In the genomic region with DNA sequence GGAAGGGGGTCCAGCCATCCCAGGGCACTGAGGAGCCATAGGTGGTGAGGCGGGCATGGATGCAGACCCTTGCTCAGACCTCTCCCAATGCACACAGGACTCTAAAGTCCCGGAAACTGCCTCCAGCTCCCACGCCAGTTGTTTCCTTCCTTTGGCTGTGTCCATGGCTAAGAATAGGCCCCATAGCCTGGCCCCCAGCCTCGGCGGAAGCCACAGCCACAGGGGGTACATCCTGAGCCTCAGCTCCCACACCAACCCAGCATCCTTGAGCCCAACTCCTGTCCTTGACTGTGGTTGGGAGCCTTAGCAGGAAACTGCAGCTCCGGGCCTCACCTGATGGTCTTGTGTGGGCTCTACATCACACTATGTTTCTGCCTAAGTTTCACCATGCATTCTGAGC, we compare ENCODE assay signal across 10 mouse cellular contexts. TPM values are rescaled to one million over a fixed set of nuclear protein-coding genes. Genes with fewer than 3 reads are reported as not detected.
A peak's percentile ranks its signal among the peaks of the same experiment; 100 is the strongest.
DNase-seq lines count a peak whose midpoint lies in the region; TF ChIP-seq lines count a peak whose summit lies in the region.
"Had no signal": no experiment of that assay in that cellular context is flagged by ENCODE, and none has a peak within 500 bp of the region (broad histone marks: within the 10 kb centered on the region; RNA-seq: fewer than 3 reads in every experiment).

No protein-coding gene starts in this region.

- peaks cover 54% of the 10 kb centered on the region for H3K4me1 ChIP-seq in thymus, adult 2 months (replicated peaks; ENCODE audit: control insufficient read depth, insufficient read depth, low read length)
- H3K4me1 ChIP-seq in limb, embryonic 10.5 days: peaks cover 53% of the 10 kb centered on the region

- H3K27ac ChIP-seq in thymus, adult 2 months (ENCODE audit: control insufficient read depth, insufficient read depth, low read length): peak overlapping the region; percentile 20
- H3K27ac ChIP-seq in limb, embryonic 10.5 days: peak overlapping the region; percentile 27; the same call in 1 of the 2 replicates
- H3K27ac ChIP-seq: midbrain, embryonic 12.5 days had no signal

- H3K27me3 ChIP-seq in thymus, adult 2 months (ENCODE audit: control insufficient read depth, insufficient read depth, low read length): no peaks in the 10 kb centered on the region
- peaks cover 6% of the 10 kb centered on the region for H3K27me3 ChIP-seq in limb, embryonic 10.5 days (ENCODE audit: low read depth, poor library complexity, severe bottlenecking)
- H3K27me3 ChIP-seq: Patski had no signal

- 15% methylated on average over 6 of the region's 6 CpGs for WGBS in thymus, adult 2 months
- 87% methylated on average over 6 of the region's 6 CpGs for WGBS in limb, embryonic 10.5 days

- H3K4me3 ChIP-seq in thymus, adult 2 months (ENCODE audit: control insufficient read depth, insufficient read depth, low read length): no peak overlapping the region
- no peak overlapping the region for H3K4me3 ChIP-seq in limb, embryonic 10.5 days
- H3K4me3 ChIP-seq: midbrain, embryonic 12.5 days had no signal

- no peak for DNase-seq in thymus, adult 2 months
- DNase-seq in thymus, adult 18-20 months: no peak
- peak; percentile 60 to 61 for DNase-seq in heart, postnatal 14 days
- DNase-seq in limb, embryonic 10.5 days (ENCODE audit: low spot score): no peak
- DNase-seq in thymus, postnatal 14 days: peak; percentile 57
- no peak for DNase-seq in spleen, postnatal 4 days (ENCODE audit: low spot score in 2 of 2)
- DNase-seq in layer of hippocampus, postnatal 14 days (ENCODE audit: low spot score in 2 of 2): no peak
- no peak for DNase-seq in right cerebral cortex, adult 18-20 months

- intact Hi-C loops in heart, postnatal 14 days (cut with DNase I): no loop called here

- TF ChIP-seq CTCF in thymus, adult 2 months (IDR thresholded peaks at IDR 0.05; ENCODE audit: borderline replicate concordance, control insufficient read depth, extremely low read depth, insufficient read depth, low read length, poor library complexity): no peak

- no peaks in the 10 kb centered on the region for H3K9me3 ChIP-seq in limb, embryonic 10.5 days (replicated peaks)
- H3K9me3 ChIP-seq: midbrain, embryonic 12.5 days had no signal

- H3K36me3 ChIP-seq in thymus, adult 2 months (ENCODE audit: control insufficient read depth, insufficient read depth, low read length): peaks cover 52% of the 10 kb centered on the region
- peaks cover 71% of the 10 kb centered on the region for H3K36me3 ChIP-seq in limb, embryonic 10.5 days

- no peak for TF ChIP-seq POLR2A in thymus, adult 2 months (IDR thresholded peaks at IDR 0.05; ENCODE audit: control insufficient read depth, extremely low read depth, insufficient read depth, low read length, poor library complexity)

RNA-seq across cellular contexts. Expression of a gene that starts 1.7 kb away (rescaled TPM):
- polyA plus RNA-seq in thymus, adult 2 months (2012; rRNA removed): 310 and 312 TPM in 2 replicates
- total RNA-seq in heart, postnatal 14 days (2021): 1 to 10 TPM; 5.3 to 7.9 TPM
- polyA plus RNA-seq in limb, embryonic 10.5 days (2016; fragmentation: Nextera tagmentation; extraction: Ambion mirVana): 3.2 and 3.6 TPM in 2 replicates
- 1 to 10 TPM; 1.8 to 2.2 TPM for total RNA-seq in layer of hippocampus, postnatal 14 days (2021)
- polyA plus RNA-seq: Patski had no signal

RNA-seq across cellular contexts. Expression of a gene that starts 6.0 kb away (rescaled TPM):
- polyA plus RNA-seq in thymus, adult 2 months (2012; rRNA removed): 89.3 and 89.6 TPM in 2 replicates
- total RNA-seq in heart, postnatal 14 days (2021): 10 to 100 TPM; 15.6 to 17.8 TPM
- 62.5 and 67.7 TPM in 2 replicates for polyA plus RNA-seq in limb, embryonic 10.5 days (2016; fragmentation: Nextera tagmentation; extraction: Ambion mirVana)
- 10 to 100 TPM; 22.4 to 25.8 TPM for total RNA-seq in layer of hippocampus, postnatal 14 days (2021)

RNA-seq across cellular contexts. Expression of a gene that starts 16.2 kb away (rescaled TPM):
- polyA plus RNA-seq in thymus, adult 2 months (2012; rRNA removed): 0.70 and 0.82 TPM in 2 replicates
- 1 to 10 TPM; 5.2 to 5.5 TPM for total RNA-seq in heart, postnatal 14 days (2021)
- 0.09 TPM in 1 of 2 replicates, not detected in the other for polyA plus RNA-seq in limb, embryonic 10.5 days (2016; fragmentation: Nextera tagmentation; extraction: Ambion mirVana)
- total RNA-seq in layer of hippocampus, postnatal 14 days (2021): 1 to 10 TPM; 1.4 to 1.5 TPM
- polyA plus RNA-seq: midbrain, embryonic 12.5 days had no signal

RNA-seq across cellular contexts. Expression of a gene that starts 23.4 kb away (rescaled TPM):
- polyA plus RNA-seq in thymus, adult 2 months (2012; rRNA removed): 199 and 209 TPM in 2 replicates
- 10 to 100 TPM; 74.0 to 82.9 TPM for total RNA-seq in heart, postnatal 14 days (2021)
- 99.6 and 114 TPM in 2 replicates for polyA plus RNA-seq in limb, embryonic 10.5 days (2016; fragmentation: Nextera tagmentation; extraction: Ambion mirVana)
- total RNA-seq in layer of hippocampus, postnatal 14 days (2021): 10 to 100 TPM; 24.0 to 40.0 TPM

RNA-seq across cellular contexts. Expression of a gene that starts 30.4 kb away (rescaled TPM):
- polyA plus RNA-seq in thymus, adult 2 months (2012; rRNA removed): 65.3 and 85.5 TPM in 2 replicates
- total RNA-seq in heart, postnatal 14 days (2021): 10 to 100 TPM; 11.7 to 14.3 TPM
- polyA plus RNA-seq in limb, embryonic 10.5 days (2016; fragmentation: Nextera tagmentation; extraction: Ambion mirVana): 7.6 and 8.8 TPM in 2 replicates
- total RNA-seq in layer of hippocampus, postnatal 14 days (2021): 10 to 100 TPM; 40.8 to 45.8 TPM

Comparison
In these comparisons a context has a peak if more than half of its experiments do, and no peak if none do; other contexts are left out.
1. DNase-seq: peak in heart, postnatal 14 days (2 of 2) and thymus, postnatal 14 days (single experiment); none in thymus, adult 2 months (single experiment), thymus, adult 18-20 months (0 of 2), limb, embryonic 10.5 days (single experiment), spleen, postnatal 4 days (0 of 2), layer of hippocampus, postnatal 14 days (0 of 2) and right cerebral cortex, adult 18-20 months (single experiment).